Mouse (Mus musculus) CH12.LX (cell line): ENCODE data around the gene LTO1. TPM values are rescaled to one million over a fixed set of nuclear protein-coding genes. Genes with fewer than 3 reads are reported as not detected.
A peak's percentile ranks its signal among the peaks of the same experiment; 100 is the strongest.

Experiments
- DNase-seq: peaks from one replicate; pipeline ENCODE4 v3.0.0-alpha.2; 2013; ENCODE audit errors: extremely low read depth
- H3K27ac ChIP-seq: 2 replicates; pipeline ENCODE4 v1.5.1; 2012; ENCODE audit warnings: low read depth, mild to moderate bottlenecking, control low read depth, moderate library complexity; ENCODE audit not compliant: insufficient read depth
- H3K27me3 ChIP-seq: replicated peaks from 2 replicates; pipeline ENCODE3; 2012; ENCODE audit warnings: inconsistent platforms
- H3K36me3 ChIP-seq, 2 experiments: replicated peaks in 1 of 2; 2 replicates each; pipeline versions ENCODE3 to v1.6.1; 2012; ENCODE audit warnings: inconsistent platforms in 1 of 2, low read length in 1 of 2, mild to moderate bottlenecking in 1 of 2, mixed read lengths in 1 of 2, moderate library complexity in 1 of 2; ENCODE audit not compliant: control insufficient read depth in 1 of 2, insufficient read depth in 1 of 2
- H3K4me1 ChIP-seq, 2 experiments: 2 replicates each; pipeline ENCODE4 v1.6.1; 2012; ENCODE audit warnings: inconsistent platforms in 1 of 2, moderate library complexity in 1 of 2; ENCODE audit not compliant: insufficient read depth in 2 of 2, control insufficient read depth in 1 of 2
- H3K4me2 ChIP-seq: 2 replicates; pipeline ENCODE4 v1.6.1; 2012; ENCODE audit warnings: low read depth, mild to moderate bottlenecking, control low read depth; ENCODE audit not compliant: poor library complexity, insufficient read depth, severe bottlenecking
- H3K4me3 ChIP-seq, 3 experiments: fragments of 150-350 bp in 1 of 3; sonication (generic) in 1 of 3; replicated peaks in 1 of 3; 2 replicates each; pipeline versions ENCODE3 to v1.5.1; 2011 to 2012; ENCODE audit warnings: low read depth in 2 of 3, low read length in 2 of 3, mild to moderate bottlenecking in 2 of 3, moderate library complexity in 2 of 3, control low read depth in 1 of 3, improper control_type of control experiment in 1 of 3, inconsistent platforms in 1 of 3, mixed read lengths in 1 of 3; ENCODE audit not compliant: poor library complexity in 1 of 3
- H3K79me2 ChIP-seq: replicated peaks from 2 replicates; pipeline ENCODE4 v1.6.1; 2012; ENCODE audit warnings: mild to moderate bottlenecking, moderate library complexity; ENCODE audit not compliant: control insufficient read depth, poor library complexity, insufficient read depth, severe bottlenecking; ENCODE audit errors: extremely low read depth
- H3K9ac ChIP-seq: 2 replicates; pipeline ENCODE4 v1.6.1; 2012; ENCODE audit warnings: low read depth, mild to moderate bottlenecking, control low read depth, moderate library complexity; ENCODE audit not compliant: insufficient read depth
- H3K9me3 ChIP-seq: replicated peaks from 2 replicates; pipeline ENCODE3; 2012; ENCODE audit warnings: low read length, inconsistent platforms, mixed read lengths
- CTCF ChIP-seq, 2 experiments: IDR thresholded peaks in 1 of 2; conservative IDR thresholded peaks in 1 of 2; 2 replicates each; pipeline ENCODE4 v1.5.1; 2011 to 2012; ENCODE audit warnings: low read depth in 2 of 2, low read length in 2 of 2, improper control_type of control experiment in 1 of 2, inconsistent platforms in 1 of 2, mild to moderate bottlenecking in 1 of 2, moderate library complexity in 1 of 2
- EP300 ChIP-seq: IDR thresholded peaks from 2 replicates; pipeline ENCODE4 v1.6.1; 2011; ENCODE audit warnings: low read length, improper control_type of control experiment
- JUND ChIP-seq: conservative IDR thresholded peaks from 2 replicates; pipeline ENCODE4 v1.6.1; 2011; ENCODE audit warnings: low read depth, low read length, improper control_type of control experiment
- KAT2A ChIP-seq: IDR thresholded peaks from 2 replicates; pipeline ENCODE4 v1.6.1; 2012; ENCODE audit warnings: low read length, improper control_type of control experiment, inconsistent platforms; ENCODE audit not compliant: insufficient replicate concordance
- MAZ ChIP-seq: IDR thresholded peaks from 2 replicates; pipeline ENCODE4 v1.6.1; 2012; ENCODE audit warnings: low read depth, mild to moderate bottlenecking, inconsistent platforms, low read length, improper control_type of control experiment, moderate library complexity
- NELFE ChIP-seq: IDR thresholded peaks from 2 replicates; pipeline ENCODE4 v1.6.1; 2011; ENCODE audit warnings: low read depth, low read length, improper control_type of control experiment
- PAX5 ChIP-seq: IDR thresholded peaks from 2 replicates; pipeline ENCODE4 v1.6.1; 2012; ENCODE audit warnings: low read length, inconsistent platforms, mixed read lengths
- POLR2AphosphoS2 ChIP-seq: IDR thresholded peaks from 2 replicates; pipeline ENCODE4 v1.6.1; 2011; ENCODE audit warnings: low read depth, low read length, improper control_type of control experiment
- RAD21 ChIP-seq: IDR thresholded peaks from 2 replicates; pipeline ENCODE4 v1.6.1; 2011; ENCODE audit warnings: low read depth, mild to moderate bottlenecking, low read length, improper control_type of control experiment, moderate library complexity
- SIN3A ChIP-seq: IDR thresholded peaks from 2 replicates; pipeline ENCODE4 v1.6.1; 2012; ENCODE audit warnings: low read length, improper control_type of control experiment, inconsistent platforms
- SMC3 ChIP-seq: IDR thresholded peaks from 2 replicates; pipeline ENCODE4 v1.6.1; 2011; ENCODE audit warnings: low read depth, low read length, improper control_type of control experiment
- TCF12 ChIP-seq: IDR thresholded peaks from 2 replicates; pipeline ENCODE4 v1.6.1; 2014; ENCODE audit warnings: low read depth, mild to moderate bottlenecking, inconsistent platforms, low read length, improper control_type of control experiment
- USF1 ChIP-seq: IDR thresholded peaks from 2 replicates; pipeline ENCODE4 v1.6.1; 2014; ENCODE audit warnings: low read depth, mild to moderate bottlenecking, inconsistent platforms, low read length, improper control_type of control experiment
- ZC3H11A ChIP-seq: IDR thresholded peaks from 2 replicates; pipeline ENCODE4 v1.6.1; 2012; ENCODE audit warnings: low read depth, mild to moderate bottlenecking, inconsistent platforms, low read length, improper control_type of control experiment
- ZNF384 ChIP-seq: IDR thresholded peaks from 2 replicates; pipeline ENCODE4 v1.6.1; 2012; ENCODE audit warnings: low read depth, low read length, improper control_type of control experiment, inconsistent platforms
- dilution Hi-C: fragments of 300-500 bp; cut with MboI; formaldehyde crosslinking; loops from 2 replicates; pipeline ENCODE4 v1.14.3; 2020; ENCODE audit warnings: low sequenced_read_pairs; ENCODE audit not compliant: extremely low pct_unique_long_range_greater_than_20kb, extremely low pct_ligation_motif_present
- in situ Hi-C: fragments of 300-500 bp; cut with MboI; formaldehyde crosslinking; loops from 3 replicates; pipeline ENCODE4 v1.14.3; 2019; ENCODE audit warnings: low sequenced_read_pairs, low pct_ligation_motif_present, low pct_unique_long_range_greater_than_20kb, mixed read lengths
- polyA plus RNA-seq: library from polyadenylated mRNA; unstranded; fragments of >175 nt; gene quantifications from 2 replicates; pipeline ENCODE4 v1.2.1, GENCODE M21; 2012; ENCODE audit warnings: low read depth; ENCODE audit not compliant: insufficient read length
- total RNA-seq, 2 experiments: library from RNA; depleted of rRNA; stranded (reverse); fragments of 300-350 nt in 1 of 2; fragments of >200 nt in 1 of 2; gene quantifications; 2 replicates each; pipeline ENCODE4 v1.2.3; 2012 to 2014

The LTO1 gene
- total and polyA plus RNA-seq, 3 experiments = 4.0 to 10.7 (median 8.5) TPM

GRCm38 (mm10) chr7:144883106-144883505, 31.8 kb upstream of the LTO1 start:
- no peak for TF ChIP-seq ZC3H11A
- peaks cover 5% of the 10 kb centered on the region for H3K9me3 ChIP-seq
- dilution Hi-C loops (no loop called here), in situ Hi-C loops (no loop called here)
- no peak overlapping the region for H3K4me3 ChIP-seq
- H3K27me3 ChIP-seq = peaks cover 77% of the 10 kb centered on the region
- no peaks in the 10 kb centered on the region for H3K4me1 ChIP-seq
- no peaks in the 10 kb centered on the region for H3K36me3 ChIP-seq
- no peak overlapping the region for H3K9ac ChIP-seq
- H3K4me2 ChIP-seq = no peak overlapping the region
- H3K79me2 ChIP-seq = no peaks in the 10 kb centered on the region
- no peak for DNase-seq
- no peak overlapping the region for H3K27ac ChIP-seq

- TF ChIP-seq RAD21 (peak; percentile 32), KAT2A (no peak), CTCF (conservative IDR thresholded peaks at IDR 0.05 in 1 of 2, IDR thresholded peaks at IDR 0.05 in 1 of 2; ENCODE audit: low read depth in 2 of 2, low read length in 2 of 2) (peak in 1 of 2 experiments; percentile 45; a peak in 2 of 4 replicates)
- Histone ChIP-seq H3K9me3 (peaks cover 6% of the 10 kb centered on the region), H3K9ac (no peak overlapping the region), H3K4me2 (no peak overlapping the region), H3K27me3 (peaks cover 82% of the 10 kb centered on the region), H3K36me3 (no peaks in the 10 kb centered on the region), H3K4me1 (no peaks in the 10 kb centered on the region), H3K79me2 (no peaks in the 10 kb centered on the region), H3K27ac (no peak overlapping the region), H3K4me3 (no peak overlapping the region)
- DNase-seq = peak; percentile 9
- in situ Hi-C loops = no loop called here
- dilution Hi-C loops = no loop called here
Observed at GRCm38 (mm10) chr7:144887672-144888071, 27.2 kb upstream of the LTO1 start.

- H3K9me3 ChIP-seq = peaks cover 6% of the 10 kb centered on the region
- no peak overlapping the region for H3K4me3 ChIP-seq
- H3K4me1 ChIP-seq = no peaks in the 10 kb centered on the region
- dilution Hi-C loops (no loop called here), in situ Hi-C loops (no loop called here)
- H3K4me2 ChIP-seq = no peak overlapping the region
- DNase-seq = no peak
- no peak for TF ChIP-seq EP300
- no peak for TF ChIP-seq SIN3A
- TF ChIP-seq USF1 = no peak
- TF ChIP-seq MAZ = no peak
- TF ChIP-seq NELFE = no peak
- TF ChIP-seq KAT2A = no peak
- TF ChIP-seq PAX5 = no peak
- TF ChIP-seq ZNF384 = no peak
- no peak for TF ChIP-seq TCF12
- TF ChIP-seq POLR2AphosphoS2 = no peak
- no peak for TF ChIP-seq SMC3
- TF ChIP-seq JUND = no peak
- peaks cover 80% of the 10 kb centered on the region for H3K27me3 ChIP-seq
- H3K79me2 ChIP-seq = no peaks in the 10 kb centered on the region
- H3K27ac ChIP-seq = no peak overlapping the region
- H3K36me3 ChIP-seq = no peaks in the 10 kb centered on the region
- no peak overlapping the region for H3K9ac ChIP-seq
Observed at GRCm38 (mm10) chr7:144888564-144889299, 26.2 kb upstream of the LTO1 start.
